Mouse (Mus musculus): ENCODE measurements at regions not wholly inside any gene's neighbourhood (a gene's known extent, or its start where the extent isn't known, plus 50 kb on each side); places are given as distances from the start of the nearest gene placed in this dataset.

DNA sequence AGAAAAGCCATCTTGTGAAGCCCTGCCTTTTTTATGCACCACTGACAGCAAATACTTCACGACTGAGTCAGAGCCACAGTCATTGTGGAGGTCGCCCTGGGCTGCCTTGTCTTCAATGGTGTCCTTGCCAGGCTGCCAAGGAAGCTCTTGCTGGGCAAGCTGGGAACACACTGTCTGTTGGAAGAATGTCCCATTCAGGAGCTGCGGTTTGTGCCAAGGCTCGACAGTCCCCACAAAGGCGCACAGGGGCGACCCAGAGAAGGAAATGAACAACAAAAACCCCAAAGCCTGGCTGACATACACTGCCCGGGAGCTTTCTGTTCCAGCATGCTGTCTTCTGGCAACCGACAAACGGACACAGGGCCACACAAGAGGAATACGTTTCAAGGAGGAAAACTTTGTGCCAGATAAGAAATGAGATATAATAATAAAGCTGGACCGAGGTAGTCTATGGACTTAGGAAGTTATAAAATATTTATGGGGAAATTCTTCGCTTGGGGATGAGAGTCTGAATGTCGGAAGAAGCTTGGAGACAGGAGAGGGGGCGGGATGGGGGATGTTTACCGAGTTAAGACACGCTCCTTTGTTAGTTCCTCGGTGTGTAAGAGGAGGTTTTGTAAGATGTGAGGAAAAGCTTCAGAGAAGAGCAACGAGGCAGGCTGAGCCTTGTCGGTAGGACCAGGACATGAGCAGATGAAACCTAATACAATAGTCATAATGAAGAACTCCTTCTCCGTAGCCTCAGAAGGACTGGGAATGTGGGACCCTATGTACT is 261.5 kb downstream of the Fzd1 start:
- peak; percentile 37 for DNase-seq

DNA sequence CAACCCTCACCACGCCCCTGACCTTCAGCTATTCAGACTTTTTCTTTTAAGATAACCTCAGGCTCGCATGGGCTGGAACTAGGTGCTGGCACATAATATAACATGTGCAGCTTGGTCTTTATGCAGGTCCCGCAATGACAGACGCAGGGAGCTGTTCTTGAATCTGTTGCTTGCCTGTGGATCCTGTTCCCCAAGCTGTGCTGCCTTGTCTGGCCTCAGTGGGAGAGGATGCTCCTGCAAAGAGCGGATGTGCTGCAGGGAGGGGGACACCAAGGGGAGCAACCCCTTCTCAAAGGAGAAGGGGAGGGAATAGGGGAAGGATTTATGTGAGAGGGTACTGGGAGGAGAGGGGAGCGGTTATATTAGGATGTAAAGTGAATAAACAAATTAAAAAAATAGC is 262.4 kb downstream of the Fzd1 start:
- DNase-seq = no peak

DNA sequence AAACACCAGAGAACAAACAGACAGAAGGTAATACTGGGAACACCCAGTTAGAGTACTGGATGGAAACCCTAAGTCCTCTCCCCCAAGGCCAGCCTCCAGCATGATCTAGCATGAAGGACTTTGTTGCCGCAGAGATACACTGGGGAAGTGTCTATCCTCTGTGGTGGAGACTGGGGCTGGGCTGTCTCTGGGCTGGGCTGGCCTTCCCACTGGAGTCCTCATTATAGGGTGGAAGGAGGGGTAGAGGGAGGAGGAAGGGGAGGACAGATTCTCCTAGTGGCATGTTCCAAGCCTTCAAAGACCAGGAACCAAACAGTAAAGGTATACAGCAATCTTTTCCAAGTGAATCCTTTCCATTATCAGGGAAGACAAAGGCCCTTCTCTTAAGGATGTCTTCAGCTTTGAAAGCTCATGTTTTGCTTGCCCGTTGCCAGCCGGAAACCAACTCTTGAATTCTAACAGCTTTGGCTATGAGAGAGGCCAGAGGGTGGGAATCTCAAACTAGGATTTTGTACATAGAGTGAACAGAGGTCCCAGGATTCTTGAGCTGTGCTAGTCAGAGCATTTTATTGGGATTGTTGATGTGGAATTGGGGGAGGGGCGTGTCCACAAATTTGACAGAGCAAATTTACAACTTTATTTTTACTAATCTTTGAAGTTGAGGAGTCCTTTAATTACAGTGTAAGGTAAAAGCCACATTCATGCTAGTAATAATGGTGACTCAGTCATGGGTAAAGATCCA is 271.3 kb downstream of the Fzd1 start:
- no peak for DNase-seq

DNA sequence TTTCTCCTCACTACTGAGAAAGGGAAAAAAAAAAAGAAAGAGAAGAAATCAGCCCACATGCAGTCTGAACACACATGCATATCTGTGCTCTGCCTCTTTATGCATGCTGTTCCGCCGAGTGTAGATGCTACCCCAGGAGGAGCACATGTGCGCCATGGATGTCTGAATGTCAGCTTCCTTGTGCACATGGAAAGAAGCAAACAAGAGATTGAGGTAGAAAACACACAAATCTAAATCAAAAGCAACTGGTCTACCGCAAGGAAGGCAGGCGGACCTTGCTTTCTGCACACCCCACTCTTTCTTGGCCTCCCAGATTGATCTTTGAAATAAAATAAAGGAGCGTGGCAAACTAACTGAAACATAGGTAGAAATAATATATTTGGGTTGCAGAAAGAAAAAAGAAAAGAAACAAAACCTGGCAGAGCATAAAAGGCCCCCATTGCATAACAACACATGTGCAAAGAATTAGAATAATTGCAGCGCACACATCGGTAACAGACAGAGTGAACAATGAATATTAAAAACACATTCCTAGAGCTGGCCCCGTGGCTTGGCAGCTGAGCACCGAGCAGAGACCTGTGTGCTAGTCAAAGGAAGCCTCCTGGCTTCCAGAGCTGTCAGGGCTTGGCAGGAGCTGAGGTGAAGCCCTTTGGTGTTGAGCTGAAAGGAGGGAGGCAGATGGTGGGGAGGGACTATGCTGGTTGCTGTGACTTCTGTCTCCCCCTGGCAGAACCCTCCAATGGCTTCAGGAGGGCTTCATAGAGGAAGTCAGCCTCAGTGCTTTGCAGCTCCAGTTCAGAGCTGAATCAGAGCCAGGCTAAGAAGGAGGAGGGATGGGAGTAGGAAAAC is 272.1 kb downstream of the Fzd1 start:
- DNase-seq = peak; percentile 14

DNA sequence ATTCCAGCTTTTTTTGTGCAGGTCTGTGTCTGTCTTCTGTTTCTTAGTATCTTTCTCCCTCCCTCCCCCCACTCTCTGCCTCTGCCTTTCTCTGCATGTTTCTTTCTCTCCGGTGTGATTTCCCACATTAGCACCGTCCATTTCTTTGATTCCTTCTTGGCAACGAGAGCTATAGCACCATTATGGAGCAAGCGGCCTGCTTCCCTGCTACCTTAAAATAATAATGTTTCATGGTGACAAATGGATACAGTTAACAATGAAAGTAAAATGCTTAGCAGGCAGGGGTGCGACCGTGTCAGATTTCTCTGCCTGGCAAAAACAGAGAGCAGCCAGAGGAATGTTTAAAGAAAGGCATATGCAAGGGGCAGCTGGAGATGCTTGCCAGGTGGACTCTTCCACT is 273.1 kb downstream of the Fzd1 start:
- no peak for DNase-seq

DNA sequence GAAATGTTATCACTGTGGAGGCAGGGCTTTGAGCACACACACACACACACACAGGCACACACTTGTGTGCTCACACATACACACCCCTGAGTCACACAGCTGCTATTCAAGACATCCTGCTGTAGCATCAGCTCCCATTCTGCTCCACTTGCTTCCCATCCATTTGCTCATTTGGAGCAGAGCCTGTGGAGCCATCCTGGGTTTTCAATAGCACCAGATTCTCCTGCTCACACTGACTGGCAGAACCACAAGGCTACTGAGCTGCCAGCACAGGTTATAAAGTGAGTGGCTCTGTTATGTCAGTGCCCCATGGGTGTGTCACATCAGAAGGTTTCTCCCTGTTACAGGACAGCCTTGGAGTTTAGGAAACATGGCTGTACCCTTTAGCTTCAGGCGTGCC is 273.7 kb downstream of the Fzd1 start:
- no peak for DNase-seq

DNA sequence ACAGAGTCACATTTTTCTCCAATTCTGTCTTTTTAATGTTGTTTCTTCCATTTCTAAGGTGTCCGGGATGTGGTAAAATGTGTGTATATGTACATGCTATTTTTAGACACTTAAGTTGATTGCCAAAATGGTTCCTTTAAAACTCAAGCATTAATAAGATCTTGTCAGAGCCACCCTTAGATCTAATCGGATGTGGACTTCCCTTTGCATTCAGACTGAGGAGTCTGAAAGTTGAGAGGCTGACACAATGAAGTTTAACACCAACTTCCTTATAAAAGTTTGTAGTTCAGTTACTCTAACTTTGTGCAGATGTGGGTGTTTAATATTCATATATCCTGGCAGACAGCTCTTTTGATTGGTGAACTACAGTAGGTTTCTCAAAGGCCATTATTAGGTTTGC is 282.1 kb downstream of the Mterf1b start:
- DNase-seq = no peak
